Mouse (Mus musculus): ENCODE measurements at regions not wholly inside any gene's neighbourhood (a gene's known extent, or its start where the extent isn't known, plus 50 kb on each side); places are given as distances from the start of the nearest gene placed in this dataset.

DNA sequence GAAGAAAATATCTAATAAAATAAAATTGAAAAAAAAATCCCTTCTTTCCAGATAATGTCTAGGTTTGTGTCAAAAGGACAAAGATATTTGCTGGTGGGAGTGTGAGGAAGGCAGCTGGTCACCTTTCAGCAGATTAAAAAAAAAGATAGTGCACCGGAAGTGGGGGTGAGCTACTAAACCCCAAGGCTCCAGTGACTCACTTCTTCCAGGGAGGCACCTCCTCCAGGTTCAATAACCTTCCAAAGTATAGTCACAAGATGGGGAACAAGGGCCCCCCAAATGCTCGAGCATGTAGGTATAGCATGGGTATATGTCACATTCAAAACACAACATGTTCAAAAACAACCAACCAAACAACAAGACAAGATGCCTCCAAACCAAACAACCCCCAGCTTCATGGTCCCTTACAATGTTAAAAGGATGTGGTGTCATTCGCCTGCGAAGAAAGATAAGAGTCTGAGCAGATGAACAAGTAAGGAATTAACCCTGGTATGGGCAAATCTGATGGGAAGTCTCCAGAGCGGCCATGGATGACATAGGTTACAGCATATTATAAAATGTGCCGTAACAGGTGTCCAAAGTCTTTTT, 84.6 kb downstream of the Kcnrg start:
- in situ Hi-C loops (cut with MboI, MseI): loop anchor here (25.0 kb wide), 1 partner anchor 955 kb away; no protein-coding TSS in a partner anchor

DNA sequence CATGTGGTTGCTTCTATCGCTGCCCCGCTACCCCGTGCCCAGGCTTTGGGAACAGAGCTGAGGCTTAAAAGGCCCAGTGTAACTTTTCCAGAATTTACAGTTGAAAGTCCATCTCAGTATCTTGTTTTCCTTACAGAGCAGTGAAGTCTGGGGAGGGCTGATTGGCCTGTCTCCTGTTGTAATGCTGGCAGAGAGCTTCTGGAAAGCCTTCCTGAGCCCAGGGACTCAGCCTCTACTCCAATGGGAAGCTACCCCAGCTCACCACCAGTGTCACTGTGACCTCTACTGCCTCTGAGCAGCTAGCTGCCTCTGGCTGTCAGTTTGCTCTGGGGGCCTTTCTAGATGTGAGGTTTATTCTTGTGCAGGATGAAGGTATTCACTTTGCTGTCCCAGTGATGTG, 87.5 kb downstream of the Kcnrg start:
- in situ Hi-C loops (cut with MboI, MseI): loop anchor here (25.0 kb wide), 1 partner anchor 957 kb away; no protein-coding TSS in a partner anchor

DNA sequence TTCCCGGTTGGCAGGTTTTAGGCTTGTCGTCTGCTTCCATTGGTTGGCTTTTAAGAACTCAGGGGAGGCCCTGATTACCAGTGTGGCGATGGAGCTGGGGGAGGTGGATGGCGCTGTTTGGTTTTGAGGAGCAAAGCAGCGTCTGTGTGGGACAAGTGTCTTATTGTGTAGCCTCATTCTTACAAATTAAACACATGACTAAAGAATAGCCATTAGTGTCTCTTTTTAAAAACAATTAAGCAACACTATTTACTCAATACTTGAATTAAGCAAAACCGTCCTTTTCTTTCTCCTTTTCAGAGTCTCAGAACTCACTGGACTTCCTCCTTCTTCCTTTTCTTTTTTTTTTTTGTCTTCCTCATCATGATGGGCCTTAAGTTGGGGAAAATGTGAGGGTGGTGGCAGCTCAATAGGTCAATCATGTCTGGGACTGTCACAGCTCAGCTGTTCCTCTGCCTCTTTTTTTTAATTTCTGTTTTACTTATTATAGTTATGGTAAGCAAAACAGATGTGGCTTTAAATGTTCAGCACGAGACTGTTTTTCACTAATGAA, 89.1 kb downstream of the Kcnrg start:
- in situ Hi-C loops (cut with MboI, MseI): loop anchor here (25.0 kb wide), 1 partner anchor 959 kb away; no protein-coding TSS in a partner anchor

DNA sequence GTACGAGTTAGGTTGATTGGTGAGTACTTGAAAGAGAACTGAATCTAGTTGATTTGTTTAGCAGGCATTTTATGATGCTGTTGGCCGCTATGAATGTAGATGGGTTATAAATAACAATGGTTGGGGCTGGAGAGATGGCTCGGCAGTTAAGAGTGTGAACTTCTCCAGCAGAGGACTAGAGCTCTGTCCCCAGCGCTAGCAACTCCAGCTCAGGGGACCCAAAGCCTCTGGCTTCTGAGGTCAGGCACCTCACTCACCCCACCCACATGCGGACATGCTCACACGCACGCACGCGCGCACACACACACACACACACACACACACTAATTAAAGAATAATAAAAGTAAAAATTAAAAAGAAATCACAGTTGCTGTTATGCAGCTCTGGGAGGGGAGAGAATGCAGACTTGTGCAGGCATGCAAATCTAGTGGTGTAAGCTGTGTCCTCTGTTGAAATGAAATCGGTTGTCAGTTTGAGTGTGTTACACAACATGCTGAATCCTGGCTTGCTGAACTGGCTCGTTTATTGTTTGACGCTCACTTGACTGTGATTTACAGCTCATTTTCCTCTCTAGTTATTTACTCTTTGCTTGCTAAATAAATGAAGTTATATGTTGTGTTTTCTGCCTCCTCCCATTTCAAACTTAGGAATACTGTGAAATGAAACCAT, 89.8 kb downstream of the Kcnrg start:
- in situ Hi-C loops (cut with MboI, MseI): loop anchor here (25.0 kb wide), 1 partner anchor 960 kb away; no protein-coding TSS in a partner anchor

DNA sequence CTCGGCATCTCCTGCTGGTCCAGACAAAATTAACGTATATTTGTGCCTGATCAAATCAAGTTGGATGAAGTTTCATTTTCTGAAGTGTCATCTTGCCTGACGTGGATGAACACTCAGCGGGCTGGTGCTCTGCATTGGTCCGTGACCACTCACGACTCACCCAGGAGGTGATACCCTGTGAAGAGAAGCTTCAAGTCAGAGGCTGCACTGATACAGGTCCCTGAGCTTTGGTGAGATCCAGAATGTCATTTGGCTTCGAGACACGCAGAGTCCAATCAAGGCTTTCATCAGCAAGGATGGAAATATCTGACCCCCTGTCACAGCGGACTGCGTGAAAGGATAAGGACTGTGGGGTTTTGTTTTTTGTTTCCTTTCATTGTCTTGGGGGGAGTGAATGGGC, 90.4 kb downstream of the Kcnrg start:
- in situ Hi-C loops (cut with MboI, MseI): loop anchor here (25.0 kb wide), 1 partner anchor 960 kb away; no protein-coding TSS in a partner anchor

DNA sequence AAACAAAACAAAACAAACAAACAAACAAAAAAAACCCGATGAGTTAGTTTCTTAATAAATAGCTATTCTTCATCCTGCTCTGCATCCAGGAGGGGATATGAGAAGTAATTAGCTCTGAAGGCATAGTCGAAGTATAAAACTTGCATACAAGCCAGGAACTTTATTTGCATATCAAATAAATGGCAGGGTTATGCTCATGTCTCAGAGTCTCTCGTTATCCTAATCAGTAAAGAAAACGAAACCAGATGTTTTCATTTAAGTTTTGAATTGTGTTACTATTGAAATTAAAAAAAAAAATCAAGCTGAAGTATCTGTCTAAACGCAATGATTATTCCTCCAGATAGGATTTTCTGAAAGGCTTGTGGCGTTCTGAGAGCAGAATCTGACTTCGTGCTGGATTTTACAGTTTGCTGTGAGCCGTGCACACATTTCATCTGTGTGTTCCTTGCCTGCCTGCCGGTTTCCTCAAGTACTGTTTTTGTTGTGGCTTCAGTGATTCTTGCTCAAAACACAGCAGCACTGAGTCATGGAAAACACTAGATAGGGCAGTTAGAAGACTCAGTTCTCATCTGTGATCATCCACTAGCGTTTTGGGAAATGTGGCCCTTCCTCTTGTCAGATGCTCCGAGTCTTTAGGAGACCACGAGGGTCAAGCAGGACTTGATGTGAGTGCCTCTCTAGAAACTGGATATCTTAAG, 91.2 kb downstream of the Kcnrg start:
- in situ Hi-C loops (cut with MboI, MseI): loop anchor here (25.0 kb wide), 1 partner anchor 961 kb away; no protein-coding TSS in a partner anchor

DNA sequence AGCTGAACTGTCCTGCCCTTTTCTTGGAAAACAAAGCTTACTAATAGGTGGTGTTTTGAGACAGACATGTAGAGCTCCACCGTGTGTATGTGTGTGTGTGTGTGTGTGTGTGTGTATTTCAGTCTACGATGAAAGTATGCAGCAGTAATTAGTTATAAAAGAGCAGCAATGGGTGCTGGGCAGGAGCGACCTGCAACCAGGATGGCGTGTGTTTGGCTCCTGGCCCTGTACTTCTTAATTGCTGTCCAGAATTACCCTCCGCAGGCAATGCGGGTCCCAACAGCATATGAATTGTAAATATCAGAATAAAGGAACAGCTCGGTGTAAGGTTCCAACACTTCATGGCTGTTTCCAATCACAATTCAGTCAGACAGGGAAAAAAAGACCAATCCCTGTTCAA, 92.4 kb downstream of the Kcnrg start:
- in situ Hi-C loops (cut with MboI, MseI): loop anchor here (25.0 kb wide), 1 partner anchor 962 kb away; no protein-coding TSS in a partner anchor

DNA sequence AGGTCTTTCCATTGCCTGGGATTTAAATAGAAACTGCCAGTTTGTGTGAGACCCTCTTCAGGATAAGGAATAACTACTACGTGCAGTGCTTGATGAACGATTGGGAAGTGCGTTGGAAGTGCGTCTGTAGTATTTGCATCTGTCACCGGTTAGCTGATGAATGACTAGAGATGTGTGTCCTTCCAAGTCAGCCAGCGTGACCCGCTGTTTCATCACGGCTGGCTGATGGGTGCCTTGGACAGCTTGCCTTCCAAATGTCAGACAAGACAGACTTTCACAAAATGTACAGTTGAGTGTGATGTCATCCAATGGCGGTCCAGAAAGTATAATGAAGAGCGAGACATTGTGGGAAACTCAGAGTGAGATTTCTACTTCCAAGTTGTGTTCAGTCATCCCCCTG, 93.9 kb downstream of the Kcnrg start:
- in situ Hi-C loops (cut with MboI, MseI): no loop called here

DNA sequence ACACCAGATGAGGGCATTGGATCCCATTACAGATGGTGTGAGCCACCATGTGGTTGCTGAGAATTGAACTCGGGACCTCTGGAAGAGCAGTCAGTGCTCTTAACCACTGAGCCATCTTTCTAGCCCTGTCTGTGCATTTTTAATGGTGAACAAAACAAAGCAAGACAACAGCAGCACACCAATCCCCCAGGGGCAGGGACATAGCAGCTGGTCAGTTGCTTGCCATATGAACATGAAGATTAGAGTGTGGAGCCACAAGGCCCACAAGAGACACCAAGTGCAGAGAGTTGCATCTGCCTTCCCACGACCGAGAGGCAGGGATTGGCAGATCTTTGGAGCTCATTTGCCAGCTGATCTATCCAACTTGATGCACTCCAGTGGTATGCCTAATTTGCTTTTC, 96.7 kb downstream of the Kcnrg start:
- in situ Hi-C loops (cut with MboI, MseI): no loop called here

DNA sequence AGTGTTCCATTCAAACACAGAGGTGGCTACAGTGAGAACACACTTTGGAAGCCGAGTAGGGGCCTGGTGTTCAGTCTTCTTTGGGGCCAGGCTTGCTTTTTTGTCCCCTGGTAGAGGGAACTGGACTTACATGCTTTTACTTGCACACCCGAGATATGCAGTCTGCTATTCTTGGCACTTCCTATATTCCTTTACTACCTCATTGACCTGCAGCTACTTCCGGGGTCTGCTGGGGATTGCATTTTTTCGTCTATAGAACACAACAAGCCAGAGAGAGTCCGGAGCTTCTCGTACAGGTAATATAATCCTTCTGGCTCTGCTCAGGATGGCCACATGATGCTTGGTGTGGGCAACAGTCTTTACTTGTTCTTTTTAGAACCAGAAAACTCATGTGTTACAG, 99.7 kb downstream of the Kcnrg start:
- in situ Hi-C loops (cut with MboI, MseI): loop anchor here (5.0 kb wide), 1 partner anchor 95 kb away; no protein-coding TSS in a partner anchor

DNA sequence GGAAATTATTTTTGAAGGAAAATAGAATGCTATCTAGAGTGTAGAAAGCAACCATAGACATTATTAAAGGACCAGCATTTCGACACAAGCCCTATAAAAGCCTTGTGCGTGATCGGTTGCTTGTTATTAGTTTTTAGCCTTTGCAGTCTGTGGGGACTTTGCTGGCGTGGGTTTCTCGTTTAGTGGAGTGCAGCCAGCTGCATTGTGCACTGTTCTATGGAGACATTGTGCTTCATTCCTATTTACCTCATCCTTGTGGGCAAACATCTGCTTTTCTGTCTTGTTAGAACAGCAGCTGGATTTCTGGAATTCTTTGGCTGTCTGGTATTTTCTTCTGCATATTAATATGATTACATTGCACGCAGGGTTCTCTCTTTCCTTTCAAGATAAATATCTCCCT, 101.1 kb downstream of the Kcnrg start:
- in situ Hi-C loops (cut with MboI, MseI): loop anchor here (5.0 kb wide), 1 partner anchor 96 kb away; no protein-coding TSS in a partner anchor

DNA sequence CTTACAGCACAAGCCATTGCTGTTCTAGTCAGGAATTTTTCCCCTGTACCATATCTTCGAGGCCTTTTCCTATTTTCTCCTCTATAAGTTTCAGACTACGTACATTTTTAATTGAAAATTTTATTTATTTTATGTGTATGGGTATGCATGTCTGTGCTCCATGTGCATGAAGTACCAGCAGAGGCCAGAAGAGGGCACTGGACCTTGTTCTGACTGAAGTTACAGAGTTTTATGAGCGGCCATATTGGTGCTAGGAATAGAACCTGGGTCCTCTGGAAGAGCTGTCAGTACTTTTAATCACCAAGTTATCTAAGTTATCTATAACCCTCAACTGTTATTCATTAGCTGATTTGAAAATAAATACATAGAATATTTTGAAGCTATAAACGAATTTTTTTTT, 108.5 kb downstream of the Kcnrg start:
- in situ Hi-C loops (cut with MboI, MseI): no loop called here

DNA sequence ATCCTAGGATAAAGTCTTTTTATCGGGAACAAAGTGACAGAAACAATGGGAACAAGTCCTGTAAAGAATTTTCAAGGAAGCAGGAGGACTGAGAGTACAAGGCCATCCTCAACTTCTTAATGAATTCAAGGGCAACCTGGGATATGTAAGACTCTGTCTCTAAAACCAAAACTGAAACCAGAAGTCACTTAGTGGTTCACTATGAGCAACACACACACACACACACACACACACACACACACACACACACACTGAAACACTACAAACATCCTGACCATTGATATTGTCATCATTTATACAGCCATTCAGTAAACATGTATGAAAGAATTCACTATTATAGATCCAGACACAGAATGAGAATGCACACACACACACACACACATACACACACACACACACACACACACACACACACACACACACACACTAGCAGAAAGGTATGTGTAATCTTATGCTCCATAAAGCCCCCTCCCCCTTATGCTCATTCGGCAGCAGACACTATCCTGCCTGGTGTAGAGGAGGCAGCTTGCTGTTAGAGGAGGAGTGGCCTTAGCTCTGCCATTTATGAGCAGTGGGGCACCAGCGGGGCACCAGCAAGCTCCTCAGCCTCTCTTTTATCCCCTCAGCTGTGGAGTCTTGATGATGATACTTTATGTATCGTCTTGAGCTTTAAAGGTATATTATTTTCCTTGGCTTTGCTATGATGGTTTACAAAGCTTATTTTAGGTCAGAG, 111.3 kb downstream of the Kcnrg start:
- in situ Hi-C loops (cut with MboI, MseI): no loop called here

DNA sequence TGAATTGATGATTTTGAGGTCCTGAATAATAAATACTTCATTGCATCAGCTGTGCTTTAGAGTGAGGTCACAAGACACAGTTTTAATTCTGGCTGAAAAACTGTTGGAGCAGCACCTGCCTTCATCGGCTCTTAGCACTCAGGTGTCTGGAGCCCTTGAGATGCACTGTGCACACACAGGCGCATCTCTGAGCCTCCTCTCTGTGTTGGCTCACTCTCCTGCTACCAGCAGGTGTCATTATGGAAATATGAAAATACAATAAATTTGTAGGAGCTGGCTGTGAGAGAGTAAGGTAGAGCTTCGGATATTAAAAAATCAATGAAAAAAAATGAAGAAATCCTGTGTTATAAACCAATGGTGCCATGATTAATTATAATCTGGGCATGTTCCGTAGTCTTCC, 114.0 kb downstream of the Kcnrg start:
- in situ Hi-C loops (cut with MboI, MseI): loop anchor here (10.0 kb wide), 1 partner anchor 513 kb away; no protein-coding TSS in a partner anchor

DNA sequence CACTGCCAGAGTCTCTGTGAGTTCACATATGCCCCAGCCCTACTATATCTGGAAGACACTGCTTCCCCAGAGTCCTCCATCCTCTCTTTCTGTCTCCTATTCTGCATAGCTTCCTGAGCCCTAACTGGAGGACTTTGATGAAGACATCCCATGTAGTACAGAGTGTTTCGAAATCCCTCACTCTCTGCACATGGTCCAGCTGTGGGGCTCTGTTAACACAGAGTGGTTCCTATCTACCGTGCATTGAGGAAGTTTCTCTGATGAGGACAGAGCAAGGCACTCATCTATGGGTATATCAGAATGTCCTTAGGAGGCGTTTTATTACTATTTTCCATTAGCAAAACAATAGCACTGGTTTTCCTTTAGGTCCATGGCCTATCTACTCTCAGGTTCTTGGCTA, 117.7 kb downstream of the Kcnrg start:
- in situ Hi-C loops (cut with MboI, MseI): loop anchor here (10.0 kb wide), 1 partner anchor 510 kb away; no protein-coding TSS in a partner anchor

DNA sequence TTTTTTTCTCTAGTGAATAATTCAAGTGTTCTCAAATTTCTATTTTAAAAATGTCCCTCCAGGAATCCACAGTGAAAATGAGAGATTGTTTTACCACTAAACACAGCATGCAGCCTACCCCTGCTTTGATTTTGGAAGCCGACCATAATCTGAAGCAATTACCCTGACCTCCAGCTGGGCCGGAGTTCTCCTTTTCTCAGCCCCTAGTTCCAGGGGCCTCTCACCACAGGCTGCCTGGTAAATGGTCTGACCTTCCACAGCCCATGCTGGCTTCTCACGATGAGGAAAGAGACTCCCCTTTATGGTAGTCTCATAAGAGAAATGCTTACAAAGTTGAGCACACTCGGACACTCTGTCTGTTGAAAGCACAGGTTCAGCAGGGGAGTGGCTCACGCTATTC, 121.3 kb downstream of the Kcnrg start:
- in situ Hi-C loops (cut with MboI, MseI): loop anchor here (10.0 kb wide), 1 partner anchor 506 kb away; no protein-coding TSS in a partner anchor

DNA sequence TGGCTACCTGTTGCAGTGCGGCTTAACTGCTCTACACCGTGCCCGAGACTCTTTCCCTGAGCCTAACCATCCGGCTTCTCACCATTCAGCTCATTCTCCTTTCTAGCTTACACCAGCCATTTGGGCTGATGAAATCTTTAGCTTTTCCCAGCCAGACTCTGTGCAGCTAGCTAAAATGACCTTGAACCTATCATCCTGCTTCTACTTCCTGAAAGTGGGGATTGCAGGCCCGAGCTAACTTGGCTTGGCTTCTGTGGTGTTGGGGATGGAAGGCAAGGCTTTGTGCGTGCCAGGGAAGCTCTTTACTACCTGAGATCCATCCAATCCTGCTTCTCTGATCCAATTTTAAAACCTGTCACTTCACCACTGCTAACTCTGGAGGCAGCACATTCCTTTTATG, 128.3 kb downstream of the Kcnrg start:
- in situ Hi-C loops (cut with MboI, MseI): no loop called here

DNA sequence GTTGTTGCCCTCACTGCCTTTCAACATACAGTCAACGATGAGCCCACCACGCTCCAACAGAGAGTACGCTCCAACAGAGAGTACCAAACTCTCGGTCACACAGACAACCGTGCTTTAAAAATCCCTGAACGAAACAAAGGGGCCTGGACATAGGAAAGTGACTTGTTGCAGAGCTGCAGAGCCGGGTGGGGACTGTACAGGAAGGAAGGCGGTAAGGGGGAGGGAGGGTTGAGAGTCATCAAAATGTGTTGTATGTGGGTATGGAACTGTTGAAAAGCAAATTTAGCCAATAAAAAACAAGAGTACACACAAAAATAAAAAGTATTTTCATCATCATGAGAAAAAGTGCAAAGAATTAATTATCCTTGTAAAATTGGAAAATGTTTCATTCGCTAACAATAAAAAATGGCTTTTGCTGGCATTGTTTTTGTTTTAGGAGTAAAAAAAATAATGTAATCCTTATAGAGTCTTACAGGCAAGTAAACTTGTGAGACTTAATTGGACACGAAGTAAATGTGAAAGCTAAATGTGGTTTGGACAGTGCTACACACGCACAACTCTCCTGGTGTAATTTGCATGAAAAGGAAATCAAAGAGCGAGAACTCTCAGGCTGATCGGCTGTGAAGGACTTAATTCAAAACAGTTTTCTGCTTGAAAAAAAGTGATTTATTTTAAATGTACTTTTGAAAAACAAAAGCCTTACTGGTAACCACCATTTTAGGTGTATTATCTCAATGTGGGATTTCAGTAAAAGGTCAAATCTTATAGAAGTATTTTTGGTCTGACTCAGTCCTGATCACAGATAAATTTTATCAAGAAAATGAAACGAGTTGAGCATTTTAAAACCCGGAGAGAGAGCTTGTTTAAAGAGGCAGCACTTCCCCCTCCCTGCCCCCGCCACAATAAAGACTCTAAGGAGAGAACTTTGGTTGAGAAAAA, 129.4 kb downstream of the Kcnrg start:
- in situ Hi-C loops (cut with MboI, MseI): no loop called here

DNA sequence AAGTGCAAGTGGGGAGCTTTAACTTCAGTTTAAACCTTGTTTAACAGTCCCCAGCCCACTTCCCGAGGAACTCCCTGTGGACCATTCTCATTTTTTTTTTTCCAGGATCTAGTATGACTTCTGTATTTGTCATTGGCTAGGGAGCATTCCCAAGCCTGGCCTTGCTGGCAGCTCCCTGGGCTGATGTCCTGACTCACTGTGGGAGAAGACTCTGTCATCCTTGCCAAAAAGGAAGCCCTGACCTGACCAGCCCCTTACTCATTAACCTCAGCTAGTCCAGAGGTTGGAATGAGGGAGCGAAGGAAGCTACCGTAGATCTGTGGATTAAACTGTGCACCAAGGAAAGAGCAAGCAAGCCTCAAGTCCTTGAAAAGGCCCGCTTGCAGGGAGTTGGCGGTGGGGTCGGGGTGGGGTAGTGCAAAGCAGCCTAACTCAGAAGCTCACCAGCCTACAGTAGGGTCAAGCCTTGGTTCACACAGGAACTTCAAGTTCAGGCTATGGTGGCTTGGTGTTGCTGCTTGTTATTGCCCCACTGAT, 130.3 kb downstream of the Kcnrg start:
- in situ Hi-C loops (cut with MboI, MseI): no loop called here

DNA sequence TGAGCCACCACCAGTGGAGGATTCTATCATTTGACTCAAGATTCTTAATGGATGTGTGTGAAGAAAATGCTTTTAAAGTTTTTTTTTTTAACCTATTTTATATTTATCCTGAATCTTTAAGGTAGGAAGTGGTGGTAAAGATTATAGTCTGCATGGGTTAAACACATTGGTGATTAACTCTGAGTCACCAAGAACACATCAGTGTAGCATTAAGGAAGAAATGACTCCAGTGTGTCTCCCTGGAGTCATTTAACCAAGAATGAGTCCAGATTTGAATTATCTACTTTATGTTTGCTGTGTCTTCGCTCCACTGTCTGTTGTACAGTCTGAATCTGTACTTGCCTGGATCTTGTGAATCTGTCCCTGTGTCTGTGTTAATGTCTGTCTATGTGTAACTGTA, 132.2 kb downstream of the Kcnrg start:
- in situ Hi-C loops (cut with MboI, MseI): no loop called here

Data from T-helper 1 cell (primary cell).